In the genomic region with DNA sequence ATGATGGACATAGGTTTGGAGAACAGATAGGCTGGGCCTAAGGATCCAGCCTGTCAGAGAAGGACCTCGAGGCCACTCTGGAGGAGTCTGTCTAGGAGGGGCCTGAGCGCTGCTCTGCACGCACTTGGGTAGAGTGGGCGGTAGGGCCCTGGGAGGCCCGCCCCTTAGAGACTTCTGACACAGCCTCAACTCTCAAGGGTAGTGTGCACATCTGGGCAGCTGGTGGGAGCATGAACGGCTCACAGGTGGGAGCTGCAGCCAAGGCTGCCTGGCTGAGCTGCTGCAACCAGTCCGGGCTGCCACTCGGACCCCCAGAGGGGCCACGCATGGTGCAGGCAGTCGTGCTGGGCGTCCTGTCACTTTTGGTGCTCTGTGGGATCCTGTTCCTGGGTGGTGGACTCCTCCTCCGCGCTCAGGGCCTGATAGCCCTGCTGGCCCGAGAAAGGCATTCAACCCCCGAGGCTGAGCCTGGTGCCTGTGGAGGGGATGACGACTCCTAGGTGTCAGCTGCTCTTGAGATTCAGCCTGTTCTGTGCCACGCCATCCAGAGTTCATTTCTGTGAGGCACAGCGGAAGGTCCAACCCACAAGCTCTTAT, we compare ENCODE assay signal across 10 mouse cellular contexts. TPM values are rescaled to one million over a fixed set of nuclear protein-coding genes. Genes with fewer than 3 reads are reported as not detected.
DNase-seq lines count a peak whose midpoint lies in the region; ATAC-seq lines count a peak whose summit lies in the region.
"Had no signal": no experiment of that assay in that cellular context is flagged by ENCODE, and none has a peak within 500 bp of the region (broad histone marks: within the 10 kb centered on the region; RNA-seq: fewer than 3 reads in every experiment).

Gene 6030408B16Rik (plus strand): TSS at position 188 of the 597 bp plus-strand sequence.

- DNase-seq in kidney, adult 18-20 months: no peak
- no peak for DNase-seq in neural tube, embryonic 10.5 days (ENCODE audit: extremely low spot score, low spot score)
- DNase-seq in limb, embryonic 10.5 days (ENCODE audit: low spot score): peak; percentile 35
- no peak for DNase-seq in frontal cortex, postnatal 25 days (ENCODE audit: low spot score in 2 of 2)
- no peak for DNase-seq in layer of hippocampus, postnatal 14 days (ENCODE audit: low spot score in 2 of 2)
- DNase-seq: right cerebral cortex, adult 18-20 months had no signal

- peaks cover 40% of the 10 kb centered on the region for H3K36me3 ChIP-seq in kidney, embryonic 14.5 days (ENCODE audit: control insufficient read depth, insufficient read depth, low read length)
- peaks cover 41% of the 10 kb centered on the region for H3K36me3 ChIP-seq in neural tube, embryonic 12.5 days
- H3K36me3 ChIP-seq in limb, embryonic 10.5 days: peaks cover 49% of the 10 kb centered on the region

- 31% methylated on average over 18 of the region's 18 CpGs for WGBS in kidney, embryonic 14.5 days
- 61% methylated on average over 18 of the region's 18 CpGs for WGBS in neural tube, embryonic 12.5 days
- WGBS in limb, embryonic 10.5 days: 61% methylated on average over 18 of the region's 18 CpGs

- peak within 1 kb of the TSS; percentile 32 for H3K4me3 ChIP-seq in kidney, embryonic 14.5 days (ENCODE audit: low read length)
- H3K4me3 ChIP-seq in neural tube, embryonic 12.5 days: no peak within 1 kb of the TSS
- peak within 1 kb of the TSS; percentile 18; the same call in 1 of the 2 replicates for H3K4me3 ChIP-seq in limb, embryonic 10.5 days

- peak; percentile 70 for ATAC-seq in kidney, embryonic 14.5 days (ENCODE audit: low FRiP score, low TSS enrichment)
- no peak for ATAC-seq in neural tube, embryonic 12.5 days (ENCODE audit: low FRiP score, low read depth)

- peaks cover 19% of the 10 kb centered on the region for H3K4me1 ChIP-seq in kidney, embryonic 14.5 days (ENCODE audit: control insufficient read depth, insufficient read depth, low read length)
- H3K4me1 ChIP-seq in neural tube, embryonic 12.5 days: no peaks in the 10 kb centered on the region; the same call in 1 of the 2 replicates
- H3K4me1 ChIP-seq in limb, embryonic 10.5 days: peaks cover 33% of the 10 kb centered on the region

- peak within 1 kb of the TSS; percentile 46 for H3K4me2 ChIP-seq in kidney, embryonic 14.5 days (replicated peaks; ENCODE audit: low read depth, low read length)
- no peak within 1 kb of the TSS for H3K4me2 ChIP-seq in neural tube, embryonic 12.5 days (replicated peaks)

- no peaks in the 10 kb centered on the region for H3K27me3 ChIP-seq in kidney, embryonic 14.5 days (ENCODE audit: control insufficient read depth, insufficient read depth, low read length)
- H3K27me3 ChIP-seq in neural tube, embryonic 12.5 days (replicated peaks): no peaks in the 10 kb centered on the region
- H3K27me3 ChIP-seq in limb, embryonic 10.5 days (ENCODE audit: low read depth, poor library complexity, severe bottlenecking): no peaks in the 10 kb centered on the region
- H3K27me3 ChIP-seq: CH12.LX had no signal

- H3K9ac ChIP-seq in kidney, embryonic 14.5 days (ENCODE audit: low read depth, low read length): peak within 1 kb of the TSS; percentile 56
- H3K9ac ChIP-seq in neural tube, embryonic 12.5 days: peak within 1 kb of the TSS; percentile 33; the same call in 1 of the 2 replicates

- peak within 1 kb of the TSS; percentile 91 for H3K27ac ChIP-seq in kidney, embryonic 14.5 days (ENCODE audit: low read depth, low read length)
- no peak within 1 kb of the TSS for H3K27ac ChIP-seq in neural tube, embryonic 12.5 days
- H3K27ac ChIP-seq in limb, embryonic 10.5 days: peak within 1 kb of the TSS; percentile 79

- H3K9me3 ChIP-seq in kidney, embryonic 14.5 days (ENCODE audit: control insufficient read depth, low read length): no peaks in the 10 kb centered on the region
- H3K9me3 ChIP-seq in neural tube, embryonic 12.5 days: no peaks in the 10 kb centered on the region
- no peaks in the 10 kb centered on the region for H3K9me3 ChIP-seq in limb, embryonic 10.5 days (replicated peaks)

RNA-seq across cellular contexts. Expression of gene 6030408B16Rik, which starts in this region (rescaled TPM):
- 25.8 and 28.2 TPM in 2 replicates for polyA plus RNA-seq in kidney, embryonic 14.5 days (2014; fragmentation: Nextera tagmentation; extraction: Ambion mirVana)
- polyA plus RNA-seq in neural tube, embryonic 12.5 days (2016; fragmentation: Nextera tagmentation; extraction: Ambion mirVana): 0.13 and 0.23 TPM in 2 replicates
- polyA plus RNA-seq in limb, embryonic 10.5 days (2016; fragmentation: Nextera tagmentation; extraction: Ambion mirVana): 1.8 and 4.1 TPM in 2 replicates
- under 1 TPM; 0.28 to 0.69 TPM for total RNA-seq in layer of hippocampus, postnatal 14 days (2021)
- total RNA-seq: liver, adult 2 months had no signal
- polyA plus RNA-seq: liver, adult 2 months had no signal
